Mouse (Mus musculus) small intestine, adult 2 months (tissue): ENCODE measurements around the gene Pla2r1.

Source experiments
- CTCF ChIP-seq: fragments of 200-500 bp; IDR thresholded peaks from 2 replicates; pipeline ENCODE4 v1.5.1; 2012; ENCODE audit warnings: low read depth, mild to moderate bottlenecking, control low read depth, inconsistent platforms, low read length, moderate library complexity, mixed read lengths; ENCODE audit not compliant: insufficient replicate concordance, insufficient read length; ENCODE audit errors: extremely low read depth
- POLR2A ChIP-seq: fragments of 200-500 bp; IDR thresholded peaks from 2 replicates; pipeline ENCODE4 v1.6.1; 2012; ENCODE audit warnings: low read depth, mild to moderate bottlenecking, control low read depth, inconsistent platforms, low read length, moderate library complexity

- TF ChIP-seq CTCF (no peak), POLR2A (no peak)
Observed at GRCm38 (mm10) chr2:60393786-60394185, 159.3 kb downstream of the Pla2r1 start.
